Mouse (Mus musculus) thymus, adult 2 months (tissue): ENCODE measurements at regions not wholly inside any gene's neighbourhood (a gene's known extent, or its start where the extent isn't known, plus 50 kb on each side); places are given as distances from the start of the nearest gene placed in this dataset.

Experiments
- DNase-seq: peaks from one replicate; pipeline ENCODE4 v3.0.0; 2021
- H3K27ac ChIP-seq: fragments of 200-500 bp; 2 replicates; pipeline ENCODE4 v1.5.1; 2012; ENCODE audit warnings: low read length, control low read depth; ENCODE audit not compliant: control insufficient read depth, insufficient read depth
- H3K27me3 ChIP-seq: fragments of 200-500 bp; 2 replicates; pipeline ENCODE4 v1.6.1; 2012; ENCODE audit warnings: mild to moderate bottlenecking, low read length, moderate library complexity, mixed read lengths; ENCODE audit not compliant: control insufficient read depth, insufficient read depth
- H3K36me3 ChIP-seq: fragments of 200-500 bp; 2 replicates; pipeline ENCODE4 v1.6.1; 2012; ENCODE audit warnings: mild to moderate bottlenecking, low read length, moderate library complexity; ENCODE audit not compliant: control insufficient read depth, insufficient read depth
- H3K4me1 ChIP-seq: fragments of 200-500 bp; replicated peaks from 2 replicates; pipeline ENCODE4 v1.6.1; 2012; ENCODE audit warnings: low read length; ENCODE audit not compliant: control insufficient read depth, insufficient read depth
- H3K4me3 ChIP-seq: fragments of 200-500 bp; 2 replicates; pipeline ENCODE4 v1.5.1; 2012; ENCODE audit warnings: mild to moderate bottlenecking, low read length, control low read depth, moderate library complexity; ENCODE audit not compliant: control insufficient read depth, insufficient read depth
- CTCF ChIP-seq: fragments of 200-500 bp; IDR thresholded peaks from 2 replicates; pipeline ENCODE4 v1.5.1; 2012; ENCODE audit warnings: mild to moderate bottlenecking, control low read depth, low read length, moderate library complexity, borderline replicate concordance; ENCODE audit not compliant: control insufficient read depth, poor library complexity, insufficient read depth; ENCODE audit errors: extremely low read depth
- POLR2A ChIP-seq: fragments of 200-500 bp; IDR thresholded peaks from 2 replicates; pipeline ENCODE4 v1.6.1; 2012; ENCODE audit warnings: mild to moderate bottlenecking, low read length, control low read depth, moderate library complexity; ENCODE audit not compliant: control insufficient read depth, poor library complexity, insufficient read depth; ENCODE audit errors: extremely low read depth
- WGBS: fragments of 180-500 bp; shearing (Covaris S2); methylation state at CpG from one replicate; pipeline ENCODE4 v1.1.7; 2018; 5-methylcytosine and 5-hydroxymethylcytosine counted together

DNA sequence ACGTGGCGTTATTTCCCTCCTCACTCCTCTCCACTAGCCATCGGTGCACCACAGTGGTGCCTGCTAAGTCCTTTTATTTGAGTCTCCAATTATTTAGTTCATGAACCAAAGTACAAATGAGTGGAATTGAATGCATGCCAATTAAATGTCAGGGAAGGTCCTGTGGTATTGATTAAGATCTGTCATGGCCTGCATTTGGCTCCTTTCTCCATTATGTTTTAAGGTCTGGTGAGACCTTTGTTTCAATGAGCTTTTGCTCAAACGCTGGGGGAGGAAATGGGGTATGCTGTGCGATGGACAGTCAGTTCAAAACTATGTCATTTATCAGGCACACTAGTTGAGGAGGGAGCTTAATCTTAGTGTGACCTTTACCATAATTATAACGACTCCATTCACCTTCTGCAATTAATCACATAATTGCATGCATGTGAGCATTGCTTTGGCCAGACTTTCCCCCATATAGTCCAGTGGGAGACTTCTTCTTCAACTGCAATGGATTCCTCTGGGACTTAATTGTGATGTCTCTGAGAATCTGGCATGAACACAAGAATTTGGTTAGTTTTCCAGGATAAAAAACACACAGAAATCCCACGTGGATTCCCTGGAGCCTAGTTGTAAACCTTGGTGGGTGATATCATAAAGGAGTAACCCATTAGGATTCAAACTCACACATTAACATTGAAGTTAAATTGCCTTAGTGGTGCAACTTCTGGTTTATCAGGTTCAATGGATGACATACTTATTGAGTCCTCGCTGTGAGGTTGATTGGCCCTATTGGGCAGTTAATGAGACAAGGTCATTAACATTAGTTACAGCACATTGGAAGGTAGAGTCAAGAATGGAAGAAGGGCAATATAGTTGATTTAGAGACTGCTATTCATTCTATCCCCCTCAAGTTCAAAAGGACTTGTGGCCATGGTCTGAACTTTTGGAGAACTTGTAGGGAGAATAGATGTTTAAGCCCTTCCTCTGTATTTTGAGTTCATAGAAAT, 130.7 kb upstream of the Tars start:
- 91% methylated on average over 8 of the region's 8 CpGs for WGBS
- Histone ChIP-seq H3K36me3 (no peaks in the 10 kb centered on the region), H3K27ac (no peak overlapping the region), H3K4me3 (no peak overlapping the region), H3K27me3 (no peaks in the 10 kb centered on the region), H3K4me1 (peaks cover 6% of the 10 kb centered on the region)
- TF ChIP-seq CTCF, result no peak
- TF ChIP-seq POLR2A, result no peak
- DNase-seq, result no peak

DNA sequence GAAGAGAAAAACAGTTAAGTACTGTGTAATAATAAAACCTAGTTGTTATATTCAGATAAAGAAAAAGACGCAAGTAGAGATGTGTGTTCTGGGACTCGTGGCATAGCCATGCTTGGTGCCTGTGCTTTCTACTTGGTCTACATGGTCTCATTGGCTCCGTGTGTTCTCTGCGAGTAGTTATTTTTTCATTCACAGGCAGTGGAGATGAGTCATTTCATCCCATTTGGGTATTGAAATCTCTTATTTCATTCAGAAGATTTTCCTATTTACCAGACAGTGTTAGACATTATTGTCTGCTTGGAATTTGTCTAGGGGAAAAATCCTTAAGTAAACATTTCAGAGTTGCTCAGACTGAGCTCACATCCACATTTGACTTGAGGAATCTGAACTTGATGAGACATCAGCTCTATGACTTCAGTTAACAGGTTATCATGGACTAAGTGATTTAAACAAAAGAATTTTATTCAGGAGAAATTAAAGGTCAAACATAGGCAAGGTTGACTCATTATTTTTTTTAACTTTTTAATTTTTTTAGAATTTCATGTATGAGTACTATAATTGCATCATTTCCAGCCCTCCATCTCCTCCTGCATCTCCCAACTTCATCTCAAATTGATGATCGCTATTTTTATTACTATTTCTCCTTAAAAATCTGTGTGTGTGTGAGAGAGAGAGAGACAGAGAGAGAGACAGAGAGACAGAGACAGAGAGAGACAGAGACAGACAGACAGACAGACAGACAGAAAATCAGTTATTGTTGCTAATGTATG, 125.1 kb upstream of the Tars start:
- H3K4me1 ChIP-seq, result no peaks in the 10 kb centered on the region
- H3K4me3 ChIP-seq, result no peak overlapping the region
- H3K36me3 ChIP-seq, result no peaks in the 10 kb centered on the region
- TF ChIP-seq CTCF, result no peak
- H3K27me3 ChIP-seq, result no peaks in the 10 kb centered on the region
- 94% methylated on average over 5 of the region's 5 CpGs for WGBS
- H3K27ac ChIP-seq, result no peak overlapping the region
- no peak for DNase-seq

DNA sequence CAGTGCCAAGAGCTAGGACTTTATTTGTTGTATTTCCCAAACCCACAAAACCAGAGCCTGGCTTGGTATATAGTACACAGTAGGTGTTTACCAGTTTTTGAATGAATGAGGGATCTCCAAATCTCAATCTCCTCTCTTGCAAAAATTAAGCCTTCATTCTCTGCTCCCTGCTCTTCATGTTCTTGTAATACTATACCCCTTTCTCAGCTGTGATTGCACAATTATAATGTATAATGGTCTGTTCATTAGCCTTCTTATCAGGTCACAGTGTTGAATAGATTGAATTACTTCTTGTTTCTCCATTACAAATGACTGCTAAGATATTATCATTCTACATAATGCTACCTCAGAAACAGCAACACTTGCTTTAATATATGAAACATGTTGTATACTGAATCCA, 119.1 kb upstream of the Tars start:
- Histone ChIP-seq H3K4me1 (no peaks in the 10 kb centered on the region), H3K27ac (no peak overlapping the region), H3K36me3 (no peaks in the 10 kb centered on the region), H3K27me3 (no peaks in the 10 kb centered on the region), H3K4me3 (no peak overlapping the region)
- no peak for DNase-seq
- TF ChIP-seq POLR2A (no peak), CTCF (no peak)

DNA sequence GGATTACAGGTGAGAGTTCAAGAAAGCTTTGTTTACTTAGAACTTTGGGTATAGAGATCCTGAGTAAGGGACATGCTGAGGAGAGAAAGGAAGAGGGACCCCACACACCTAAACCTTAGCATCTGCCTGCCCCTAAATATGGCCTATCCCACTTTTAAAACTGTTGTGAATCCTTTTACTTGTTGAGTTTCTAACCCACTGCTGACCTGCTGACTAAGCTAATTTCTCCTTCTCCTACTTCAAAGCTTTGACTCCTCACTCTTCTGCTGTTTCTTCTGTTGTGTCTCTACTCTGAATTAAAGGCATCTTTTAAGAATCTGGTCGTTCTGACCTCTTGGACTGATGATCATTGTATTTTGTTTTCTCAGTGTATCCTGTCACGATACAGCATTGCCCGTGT, 118.4 kb upstream of the Tars start:
- H3K4me3 ChIP-seq, result no peak overlapping the region
- no peak overlapping the region for H3K27ac ChIP-seq
- no peak for DNase-seq
- no peaks in the 10 kb centered on the region for H3K4me1 ChIP-seq
- no peaks in the 10 kb centered on the region for H3K36me3 ChIP-seq
- 93% methylated on average over 3 of the region's 3 CpGs for whole genome bisulfite sequencing
- TF ChIP-seq CTCF, result no peak
- no peak for TF ChIP-seq POLR2A
- no peaks in the 10 kb centered on the region for H3K27me3 ChIP-seq

DNA sequence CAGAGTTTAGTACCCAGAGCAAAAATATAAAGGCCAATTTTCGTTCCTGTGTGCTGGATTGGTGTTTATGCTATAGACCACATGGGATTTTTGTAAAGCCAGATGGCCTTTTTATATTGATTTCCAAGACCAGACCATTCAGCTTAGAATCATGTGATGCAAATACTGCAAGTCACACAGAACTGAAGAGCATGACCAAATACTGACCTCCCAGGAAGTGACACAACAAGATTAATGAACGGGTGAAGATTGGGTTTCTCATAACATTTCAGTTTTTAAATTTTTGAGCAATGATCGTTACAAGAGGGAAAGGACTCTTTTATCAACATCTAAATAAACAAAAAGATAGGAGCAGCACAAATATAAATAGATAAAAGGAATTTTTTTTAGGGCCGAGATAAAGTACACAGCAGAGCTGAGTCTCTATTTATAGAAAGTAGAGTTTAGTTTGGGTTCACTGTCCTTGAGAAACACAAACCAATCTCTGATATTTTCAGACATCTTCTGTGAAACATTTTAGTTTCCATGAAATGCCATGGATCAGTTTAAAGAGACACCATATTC, 105.7 kb upstream of the Tars start:
- WGBS, result 89% methylated on average over 4 of the region's 4 CpGs
- no peaks in the 10 kb centered on the region for H3K4me1 ChIP-seq
- no peaks in the 10 kb centered on the region for H3K27me3 ChIP-seq
- TF ChIP-seq POLR2A (no peak), CTCF (no peak)
- no peak overlapping the region for H3K4me3 ChIP-seq
- DNase-seq, result no peak
- H3K36me3 ChIP-seq, result no peaks in the 10 kb centered on the region
- H3K27ac ChIP-seq, result no peak overlapping the region

DNA sequence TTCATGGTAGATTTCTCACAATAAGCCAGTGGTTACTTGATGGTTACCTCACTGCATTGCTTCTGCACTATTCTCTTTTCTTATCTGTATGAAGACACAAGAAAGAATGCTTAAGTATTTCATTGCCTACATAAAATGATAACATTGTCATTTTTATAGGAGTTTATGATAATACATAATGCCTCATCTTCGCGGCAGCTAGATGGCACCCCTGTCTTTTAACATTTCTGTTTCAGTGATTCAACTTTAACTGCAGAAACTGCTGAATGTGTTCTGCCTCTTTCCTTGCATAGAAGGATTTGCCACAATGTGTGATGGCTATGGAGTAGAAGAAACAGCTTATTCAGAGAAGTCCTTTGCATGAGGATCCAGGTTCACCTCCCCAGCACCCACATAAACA, 97.0 kb upstream of the Tars start:
- no peak for TF ChIP-seq POLR2A
- no peak for TF ChIP-seq CTCF
- Histone ChIP-seq H3K36me3 (no peaks in the 10 kb centered on the region), H3K27ac (no peak overlapping the region), H3K4me3 (no peak overlapping the region), H3K4me1 (no peaks in the 10 kb centered on the region), H3K27me3 (no peaks in the 10 kb centered on the region)
- DNase-seq, result peak; percentile 8
- WGBS, result 97% methylated on average over 2 of the region's 2 CpGs
